Mouse (Mus musculus): ENCODE data around the gene Lpin3.

Gene Lpin3

GRCm38 (mm10) chr2:160940930-160941709 lies 60.6 kb downstream of the Lpin3 start:
- no peak for DNase-seq

DNA sequence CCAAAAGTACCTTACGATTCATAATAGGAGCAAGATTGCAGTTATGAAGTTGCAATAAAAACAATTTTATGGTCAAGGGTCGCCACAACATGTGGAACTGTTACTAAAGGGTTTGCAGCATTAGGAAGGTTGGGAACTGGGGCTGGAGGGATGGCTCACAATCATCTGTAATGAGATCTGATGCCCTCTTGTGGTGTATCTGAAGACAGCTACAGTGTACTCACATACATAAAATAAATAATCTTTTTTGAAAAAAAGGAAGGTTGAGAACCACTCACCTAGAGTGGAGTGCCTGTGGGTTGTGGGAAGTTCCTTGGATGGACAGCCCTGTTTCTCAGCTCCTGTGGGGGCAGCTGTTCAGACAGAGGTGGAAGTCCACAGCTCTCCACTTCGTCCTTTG lies 62.0 kb downstream of the Lpin3 start:
- DNase-seq = no peak

- no peak for DNase-seq
Measured at GRCm38 (mm10) chr2:160951595-160951994, 71.1 kb downstream of the Lpin3 start.

DNA sequence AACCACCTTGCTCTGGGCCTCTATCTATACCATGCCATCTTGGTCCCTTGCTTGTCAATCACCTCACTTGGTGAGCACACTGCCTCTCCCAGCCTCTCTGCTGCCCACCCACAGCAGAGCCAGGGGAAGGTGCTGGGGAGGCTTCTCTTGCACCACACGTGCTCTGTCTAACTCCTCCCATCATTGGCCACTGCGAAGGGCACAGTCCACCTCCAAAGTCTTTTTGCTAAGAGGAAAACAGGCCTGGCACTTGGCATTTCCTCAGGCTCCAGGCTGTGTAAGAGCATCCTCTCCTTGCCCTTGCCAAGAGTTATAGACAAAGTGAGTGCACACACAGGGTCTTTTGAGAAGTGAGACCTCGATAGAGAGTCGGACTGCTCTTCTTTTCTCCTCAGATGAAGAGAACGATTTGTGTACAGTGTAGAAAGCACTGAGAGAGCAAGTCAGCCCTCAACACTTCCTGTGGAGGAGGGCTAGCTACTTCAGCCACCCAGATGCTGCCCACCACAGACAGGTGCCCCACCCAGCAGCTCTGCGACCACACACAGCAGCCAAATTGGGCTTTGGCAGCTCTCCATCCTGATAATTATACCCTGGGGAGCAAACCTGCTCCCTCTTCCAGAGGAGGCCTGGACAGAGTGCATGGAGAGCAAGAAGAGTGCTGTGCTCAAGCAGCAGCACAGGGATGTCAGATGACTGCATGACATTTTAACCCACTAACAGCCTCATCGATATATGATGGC lies 72.8 kb downstream of the Lpin3 start:
- no peak for DNase-seq

GRCm38 (mm10) chr2:160954541-160954940 lies 74.1 kb downstream of the Lpin3 start:
- DNase-seq = no peak

- no peak for DNase-seq
Measured at GRCm38 (mm10) chr2:160955331-160955730, 74.9 kb downstream of the Lpin3 start.
